Mouse (Mus musculus) hindbrain, embryonic 16.5 days (tissue): ENCODE measurements around the gene Cdhr2. TPM values are rescaled to one million over a fixed set of nuclear protein-coding genes. Genes with fewer than 3 reads are reported as not detected.
A peak's percentile ranks its signal among the peaks of the same experiment; 100 is the strongest.

Experiments used
- ATAC-seq: fragments of 200-750 bp; cut with Nextera tagmentation; 2 replicates; pipeline ENCODE4 v1.8.0; 2017; ENCODE audit warnings: moderate TSS enrichment, moderate library complexity
- H3K27ac ChIP-seq: fragments of 300-500 bp; sonication (generic); 2 replicates; pipeline ENCODE4 v1.5.1; 2014; ENCODE audit warnings: low read depth, mild to moderate bottlenecking, control low read depth, low read length, moderate library complexity
- H3K27me3 ChIP-seq: fragments of 300-500 bp; sonication (generic); replicated peaks from 2 replicates; pipeline ENCODE4 v1.6.1; 2014; ENCODE audit warnings: low read length; ENCODE audit not compliant: control insufficient read depth, insufficient read depth
- H3K36me3 ChIP-seq: fragments of 300-500 bp; sonication (generic); 2 replicates; pipeline ENCODE4 v1.6.1; 2014; ENCODE audit warnings: mild to moderate bottlenecking, low read length, moderate library complexity, mixed read lengths; ENCODE audit not compliant: control insufficient read depth, insufficient read depth
- H3K4me1 ChIP-seq: fragments of 300-500 bp; sonication (generic); 2 replicates; pipeline ENCODE4 v1.6.1; 2014; ENCODE audit warnings: low read depth, low read length; ENCODE audit not compliant: control insufficient read depth, insufficient read depth
- H3K4me2 ChIP-seq: fragments of 300-500 bp; sonication (generic); 2 replicates; pipeline ENCODE4 v1.6.1; 2014; ENCODE audit warnings: mild to moderate bottlenecking, low read length, control low read depth, moderate library complexity
- H3K4me3 ChIP-seq: fragments of 300-500 bp; sonication (generic); 2 replicates; pipeline ENCODE4 v1.5.1; 2014; ENCODE audit warnings: mild to moderate bottlenecking, low read length, control low read depth, moderate library complexity
- H3K9ac ChIP-seq: fragments of 300-500 bp; sonication (generic); 2 replicates; pipeline ENCODE4 v1.6.1; 2014; ENCODE audit warnings: low read depth, mild to moderate bottlenecking, control low read depth, low read length, moderate library complexity
- H3K9me3 ChIP-seq: fragments of 300-500 bp; sonication (generic); 2 replicates; pipeline ENCODE4 v1.6.1; 2014; ENCODE audit warnings: mild to moderate bottlenecking, low read length, moderate library complexity; ENCODE audit not compliant: control insufficient read depth
- WGBS: fragments of 180-500 bp; shearing (Covaris S2); extraction: QIAGEN DNeasy Blood & Tissue Kit; methylation state at CpG from one replicate; pipeline ENCODE4 v1.1.7; 2014; 5-methylcytosine and 5-hydroxymethylcytosine counted together
- polyA plus RNA-seq: library from polyadenylated mRNA; unstranded; fragments of >200 nt; fragmentation: Nextera tagmentation; extraction: Ambion mirVana; gene quantifications from 2 replicates; pipeline ENCODE4 v1.2.1, GENCODE M21; 2015

Cdhr2 gene
- polyA plus RNA-seq, 1 experiment from 2014 or later, result 0.21 TPM

DNA sequence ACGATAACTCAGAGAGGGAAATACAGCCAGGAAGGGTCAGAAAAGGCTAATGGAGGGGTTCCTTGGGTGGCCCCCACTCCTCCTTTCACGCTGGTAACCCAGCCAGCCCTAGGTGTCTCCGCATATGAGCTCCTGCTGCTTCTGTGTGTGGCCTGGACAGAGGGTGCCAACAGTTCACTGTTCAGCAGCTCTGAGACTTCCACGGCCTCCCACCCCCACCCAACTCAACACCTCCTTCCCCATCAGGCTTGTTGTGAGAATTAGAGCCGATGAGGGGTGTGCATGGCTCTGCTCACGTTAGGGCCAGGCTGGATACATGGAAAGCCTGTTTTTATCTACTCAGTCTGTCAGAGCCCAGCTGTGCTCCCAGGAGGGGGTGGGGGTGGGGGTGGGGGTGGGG lies 44.8 kb downstream of the Cdhr2 start:
- peak overlapping the region; percentile 27; the same call in 1 of the 2 replicates for H3K9ac ChIP-seq
- peaks cover 3% of the 10 kb centered on the region; the same call in 1 of the 2 replicates for H3K36me3 ChIP-seq
- 44% methylated on average over 6 of the region's 6 CpGs for WGBS
- ATAC-seq, result no peak
- H3K4me2 ChIP-seq, result peak overlapping the region; percentile 31
- H3K9me3 ChIP-seq, result no peaks in the 10 kb centered on the region
- H3K27ac ChIP-seq, result no peak overlapping the region
- H3K4me3 ChIP-seq, result 0 out of 2 replicates have a peak overlapping the region, but pooled peaks have one; percentile 8
- no peaks in the 10 kb centered on the region for H3K27me3 ChIP-seq
- H3K4me1 ChIP-seq, result peaks cover 23% of the 10 kb centered on the region

DNA sequence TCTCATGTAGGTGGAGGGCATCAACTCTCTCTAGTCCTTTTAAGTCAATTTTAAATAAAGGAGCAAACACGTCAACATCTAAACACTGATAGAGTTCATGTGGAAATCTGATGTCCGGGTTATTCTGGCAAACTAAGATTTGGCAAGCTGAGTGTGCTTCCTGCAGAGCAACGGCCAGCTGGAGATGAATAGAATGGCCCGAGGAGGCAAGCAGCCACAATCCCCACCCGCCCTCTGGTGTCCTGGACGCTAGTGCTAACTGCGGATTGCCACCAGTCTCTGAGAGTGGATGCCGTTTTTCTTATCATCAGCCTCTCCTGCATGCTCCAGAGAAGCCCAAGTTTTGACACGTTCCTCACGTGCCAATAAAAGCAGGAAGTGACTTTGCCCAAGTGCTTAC lies 45.6 kb downstream of the Cdhr2 start:
- H3K4me1 ChIP-seq, result peaks cover 23% of the 10 kb centered on the region
- H3K4me3 ChIP-seq, result no peak overlapping the region
- peak overlapping the region; percentile 81 for H3K4me2 ChIP-seq
- H3K27ac ChIP-seq, result no peak overlapping the region
- H3K9ac ChIP-seq, result no peak overlapping the region
- WGBS, result 21% methylated on average over 10 of the region's 10 CpGs
- H3K27me3 ChIP-seq, result no peaks in the 10 kb centered on the region
- H3K36me3 ChIP-seq, result no peaks in the 10 kb centered on the region
- no peak for ATAC-seq
- H3K9me3 ChIP-seq, result no peaks in the 10 kb centered on the region

GRCm38 (mm10) chr13:54748190-54748589 lies 46.9 kb downstream of the Cdhr2 start:
- peaks cover 23% of the 10 kb centered on the region for H3K4me1 ChIP-seq
- peak overlapping the region; percentile 91 for H3K9ac ChIP-seq
- ATAC-seq, result no peak; the same call in 1 of the 2 replicates
- peak overlapping the region; percentile 94 for H3K27ac ChIP-seq
- H3K27me3 ChIP-seq, result no peaks in the 10 kb centered on the region
- 77% methylated on average over 8 of the region's 8 CpGs for WGBS
- H3K36me3 ChIP-seq, result no peaks in the 10 kb centered on the region
- H3K9me3 ChIP-seq, result no peaks in the 10 kb centered on the region
- H3K4me2 ChIP-seq, result peak overlapping the region; percentile 81
- H3K4me3 ChIP-seq, result peak overlapping the region; percentile 72

DNA sequence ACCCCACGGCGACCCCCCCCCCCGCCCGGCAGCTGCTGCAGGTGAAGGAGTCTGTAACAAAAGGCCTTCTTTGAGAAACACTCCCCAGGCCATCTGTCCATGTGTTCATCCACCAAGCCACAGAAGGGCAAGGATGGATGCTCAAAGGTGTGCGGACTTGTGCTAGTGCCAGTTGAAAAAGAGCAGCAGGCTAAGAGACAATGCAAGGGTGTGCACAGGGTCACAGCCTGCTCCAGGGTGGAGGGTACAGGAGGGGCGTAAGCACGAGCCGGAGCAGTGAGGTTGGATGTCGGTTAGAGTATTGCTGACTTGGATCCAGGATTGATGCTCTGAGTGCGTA lies 47.4 kb downstream of the Cdhr2 start:
- peak; percentile 40; the same call in 1 of the 2 replicates for ATAC-seq
- Histone ChIP-seq H3K4me1 (peaks cover 23% of the 10 kb centered on the region), H3K4me3 (peak overlapping the region; percentile 72), H3K9ac (peak overlapping the region; percentile 91), H3K4me2 (peak overlapping the region; percentile 81), H3K27ac (peak overlapping the region; percentile 94), H3K9me3 (no peaks in the 10 kb centered on the region), H3K36me3 (no peaks in the 10 kb centered on the region), H3K27me3 (no peaks in the 10 kb centered on the region)
- WGBS, result 27% methylated on average over 10 of the region's 10 CpGs

DNA sequence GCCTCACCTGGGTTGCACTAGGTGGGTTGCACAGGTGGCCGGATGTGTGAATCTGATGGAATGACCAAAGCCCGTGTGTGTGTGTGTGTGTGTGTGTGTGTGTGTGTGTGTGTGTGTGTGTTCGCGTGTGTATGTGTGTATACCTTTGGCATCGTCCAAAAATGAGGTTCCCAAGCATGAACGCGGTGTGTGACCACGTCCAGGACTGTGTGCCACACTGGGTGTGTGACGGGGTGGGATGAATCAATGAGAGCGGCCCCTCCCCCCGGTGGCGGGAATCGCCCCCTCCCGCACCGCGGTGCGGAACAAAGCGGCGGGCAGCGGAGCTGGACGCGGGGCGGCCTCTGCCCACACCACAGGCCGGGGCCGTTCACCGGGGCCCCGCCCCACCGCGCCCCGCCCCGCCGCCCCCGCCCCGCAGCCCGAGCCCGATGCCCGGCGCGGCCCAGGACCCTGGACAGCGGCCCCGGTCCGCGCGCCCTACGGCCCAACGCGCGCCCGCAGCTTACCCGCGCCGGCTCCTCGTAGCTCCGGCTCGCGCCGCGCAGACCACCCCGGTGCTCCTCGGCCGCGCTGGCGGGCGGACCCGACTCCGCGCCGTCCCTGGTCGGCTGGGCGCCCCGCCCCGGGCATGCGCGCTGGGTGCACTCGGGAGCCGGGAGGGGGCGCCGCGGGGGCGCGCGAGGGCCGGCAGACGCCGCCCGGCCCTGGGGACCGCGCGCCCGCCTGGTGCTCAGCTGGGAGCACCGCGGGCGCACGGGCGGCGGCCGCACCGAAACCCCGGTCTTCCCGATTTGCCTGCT lies 48.0 kb downstream of the Cdhr2 start:
- under 1% methylated on average over 76 of the region's 100 CpGs for WGBS
- peaks cover 23% of the 10 kb centered on the region for H3K4me1 ChIP-seq

DNA sequence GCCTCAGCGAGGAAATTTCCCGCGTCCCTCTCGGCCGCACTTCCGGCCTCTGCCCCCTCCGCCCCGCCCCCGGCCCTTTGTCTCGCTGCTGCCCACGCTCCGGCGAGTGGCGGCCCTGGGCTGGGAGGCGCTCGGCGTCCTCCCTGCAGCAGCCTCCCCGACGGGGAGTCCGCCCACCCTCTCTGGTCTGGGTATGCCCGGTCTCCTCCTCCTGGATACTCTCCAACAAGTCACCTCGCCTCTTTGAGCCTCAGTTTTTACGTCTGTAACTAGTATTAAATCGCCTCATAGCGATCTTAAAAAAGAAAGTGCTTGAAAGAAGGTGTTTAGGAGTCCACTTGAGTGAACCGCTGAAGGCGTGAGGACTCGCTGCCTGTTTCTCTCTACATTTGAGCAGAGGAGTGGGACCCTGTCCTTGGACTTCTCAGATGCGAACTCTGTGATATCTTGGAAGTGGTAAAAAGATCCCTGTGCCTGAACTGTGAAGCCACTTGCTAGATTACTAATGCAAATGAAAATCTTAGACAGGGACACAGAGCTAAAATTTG lies 48.7 kb downstream of the Cdhr2 start, which contains the start of gene Gprin1:
Gene Gprin1 (minus strand): TSS at position 11 of the 548 bp plus-strand sequence.
- Histone ChIP-seq H3K27me3 (no peaks in the 10 kb centered on the region), H3K9ac (peak within 1 kb of the TSS; percentile 91), H3K4me1 (peaks cover 28% of the 10 kb centered on the region), H3K4me2 (peak within 1 kb of the TSS; percentile 81), H3K36me3 (no peaks in the 10 kb centered on the region), H3K27ac (peak within 1 kb of the TSS; percentile 94), H3K4me3 (peak within 1 kb of the TSS; percentile 72), H3K9me3 (no peaks in the 10 kb centered on the region)
- under 1% methylated on average over 29 of the region's 29 CpGs for WGBS
- ATAC-seq, result peak; percentile 67

More for the DNA sequence above, 48.0 kb downstream of the Cdhr2 start:
- Histone ChIP-seq H3K27ac (peak overlapping the region; percentile 94), H3K4me3 (peak overlapping the region; percentile 72), H3K36me3 (no peaks in the 10 kb centered on the region), H3K4me2 (peak overlapping the region; percentile 81), H3K9ac (peak overlapping the region; percentile 91), H3K9me3 (no peaks in the 10 kb centered on the region), H3K27me3 (no peaks in the 10 kb centered on the region)
- ATAC-seq, result peak; percentile 88

- ATAC-seq, result no peak
- Histone ChIP-seq H3K9ac (no peak overlapping the region), H3K9me3 (no peaks in the 10 kb centered on the region), H3K4me1 (peaks cover 36% of the 10 kb centered on the region), H3K36me3 (no peaks in the 10 kb centered on the region), H3K4me3 (no peak overlapping the region), H3K27me3 (no peaks in the 10 kb centered on the region), H3K27ac (no peak overlapping the region), H3K4me2 (no peak overlapping the region)
- WGBS, result 7% methylated on average over 8 of the region's 8 CpGs
These were observed 49.4 kb downstream of the Cdhr2 start for GRCm38 (mm10) chr13:54750699-54751098.

GRCm38 (mm10) chr13:54752656-54753055 lies 51.4 kb downstream of the Cdhr2 start:
- no peak overlapping the region for H3K9ac ChIP-seq

GRCm38 (mm10) chr13:54753733-54754132 lies 52.5 kb downstream of the Cdhr2 start:
- Histone ChIP-seq H3K9me3 (no peaks in the 10 kb centered on the region), H3K4me3 (no peak overlapping the region), H3K36me3 (no peaks in the 10 kb centered on the region), H3K4me2 (no peak overlapping the region), H3K4me1 (peaks cover 30% of the 10 kb centered on the region), H3K9ac (no peak overlapping the region), H3K27me3 (no peaks in the 10 kb centered on the region), H3K27ac (peak overlapping the region; percentile 58)
- 66% methylated on average over 6 of the region's 6 CpGs for WGBS
- no peak for ATAC-seq

More at GRCm38 (mm10) chr13:54752656-54753055, 51.4 kb downstream of the Cdhr2 start:
- 55% methylated on average over 10 of the region's 10 CpGs for WGBS
- Histone ChIP-seq H3K36me3 (no peaks in the 10 kb centered on the region), H3K27ac (no peak overlapping the region), H3K27me3 (no peaks in the 10 kb centered on the region), H3K4me3 (no peak overlapping the region), H3K9me3 (no peaks in the 10 kb centered on the region), H3K4me1 (peaks cover 33% of the 10 kb centered on the region), H3K4me2 (no peak overlapping the region)
- ATAC-seq, result no peak
